Mouse (Mus musculus): ENCODE results near the gene Rfng.

DNA sequence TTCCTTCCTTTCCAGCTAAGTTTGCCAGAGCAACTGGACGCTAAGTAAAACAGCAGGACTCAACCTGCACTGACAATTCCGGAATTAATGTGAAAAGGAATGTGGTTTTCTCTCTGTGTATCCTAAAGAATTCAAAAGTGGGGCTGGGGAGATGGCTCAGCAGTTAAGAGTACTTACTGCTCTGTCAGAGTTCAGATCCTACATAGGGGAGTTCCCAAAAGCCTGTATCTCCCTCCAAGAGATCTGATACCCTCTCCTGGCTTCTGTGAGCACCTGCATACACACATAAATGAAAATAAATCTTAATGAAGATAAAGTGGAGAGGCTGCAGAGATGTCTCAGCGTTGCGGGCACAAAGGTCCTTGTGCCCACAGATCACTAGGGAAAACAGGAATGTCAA is 32.4 kb downstream of the Rfng start:
- TF ChIP-seq CTCF (IDR thresholded peaks at IDR 0.05; ENCODE audit: extremely low read depth, insufficient read depth, insufficient read length, insufficient replicate concordance) (no peak), POLR2A (IDR thresholded peaks at IDR 0.05; ENCODE audit: low read depth, low read length) (no peak)

Measured in spleen, adult 2 months (tissue).